Mouse (Mus musculus) testis, adult 2 months (tissue): ENCODE results near the gene Olfr545.

ENCODE experiments used
- CTCF ChIP-seq: fragments of 200-500 bp; IDR thresholded peaks from 2 replicates; pipeline ENCODE4 v1.5.1; 2012; ENCODE audit warnings: low read depth, mild to moderate bottlenecking, inconsistent platforms, low read length, moderate library complexity; ENCODE audit not compliant: control insufficient read depth, insufficient read depth, insufficient replicate concordance
- POLR2A ChIP-seq: fragments of 200-500 bp; IDR thresholded peaks from 2 replicates; pipeline ENCODE4 v1.6.1; 2012; ENCODE audit warnings: low read depth, mild to moderate bottlenecking, inconsistent platforms, low read length, moderate library complexity; ENCODE audit not compliant: control insufficient read depth

DNA sequence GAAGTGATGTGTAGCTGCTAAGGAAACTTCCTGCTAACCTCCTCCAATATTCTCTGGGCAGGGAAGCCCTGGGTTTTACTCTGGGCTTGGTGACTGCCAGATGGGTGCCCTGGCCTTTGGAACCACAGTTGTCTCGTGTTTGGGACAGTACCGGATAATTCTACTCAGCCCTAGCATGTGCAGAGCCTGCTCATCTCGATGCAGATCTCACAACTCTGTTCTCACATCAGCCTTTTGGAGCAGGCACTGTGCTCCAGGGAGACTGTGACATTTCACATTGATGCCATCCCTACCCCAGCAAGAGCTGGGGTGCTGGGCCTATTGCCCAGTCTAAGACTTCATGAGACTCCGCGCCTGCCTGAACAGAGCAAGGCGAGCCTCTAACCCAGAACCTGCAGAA, 9.3 kb upstream of the Olfr545 start:
- TF ChIP-seq POLR2A: no peak
- TF ChIP-seq CTCF: no peak
